Mouse (Mus musculus) right cerebral cortex, postnatal 10 days (tissue): ENCODE measurements at regions not wholly inside any gene's neighbourhood (a gene's known extent, or its start where the extent isn't known, plus 50 kb on each side); places are given as distances from the start of the nearest gene placed in this dataset.
"Not testable (repeated sequence)": the region's sequence is repeated elsewhere in the genome, so short reads cannot be mapped to it uniquely, and the experiment has no call there.

Source experiments
- DNase-seq, 2 experiments: peaks; one replicate each; pipeline ENCODE4 v3.0.0; 2021; ENCODE audit warnings: low spot score in 2 of 2

- no peak for DNase-seq
Observed at GRCm38 (mm10) chr9:83728428-83728827, 77.6 kb downstream of the Elovl4 start.

GRCm38 (mm10) chr9:83727462-83728189, 78.5 kb downstream of the Elovl4 start:
- peak; percentile 82 to 85 for DNase-seq

GRCm38 (mm10) chr9:83726979-83727378, 79.1 kb downstream of the Elovl4 start:
- no peak for DNase-seq

- DNase-seq = peak; percentile 45 to 54
Observed at GRCm38 (mm10) chr9:83726105-83726504, 80.0 kb downstream of the Elovl4 start.

GRCm38 (mm10) chr9:83725545-83725944, 80.5 kb downstream of the Elovl4 start:
- DNase-seq = no peak

- DNase-seq = no peak
Observed at GRCm38 (mm10) chr9:83720982-83721381, 85.1 kb downstream of the Elovl4 start.

GRCm38 (mm10) chr9:83719811-83720210, 86.3 kb downstream of the Elovl4 start:
- no peak for DNase-seq

- DNase-seq = not testable (repeated sequence)
Observed at GRCm38 (mm10) chr9:83718084-83718483, 88.0 kb downstream of the Elovl4 start.

- no peak for DNase-seq
Observed at GRCm38 (mm10) chr9:83716101-83716763, 89.8 kb downstream of the Elovl4 start.

GRCm38 (mm10) chr9:83707361-83707760, 98.7 kb downstream of the Elovl4 start:
- DNase-seq = no peak

GRCm38 (mm10) chr9:83706071-83706470, 100.0 kb downstream of the Elovl4 start:
- DNase-seq = no peak

GRCm38 (mm10) chr9:83704186-83704585, 101.9 kb downstream of the Elovl4 start:
- no peak for DNase-seq

GRCm38 (mm10) chr9:83700916-83701315, 105.2 kb downstream of the Elovl4 start:
- no peak for DNase-seq

GRCm38 (mm10) chr9:83700056-83700455, 106.0 kb downstream of the Elovl4 start:
- no peak for DNase-seq

GRCm38 (mm10) chr9:83691332-83692198, 114.5 kb downstream of the Elovl4 start:
- peak; percentile 80 to 81 for DNase-seq
